Comparison of ENCODE assay signal across 21 mouse cellular contexts in the genomic region with DNA sequence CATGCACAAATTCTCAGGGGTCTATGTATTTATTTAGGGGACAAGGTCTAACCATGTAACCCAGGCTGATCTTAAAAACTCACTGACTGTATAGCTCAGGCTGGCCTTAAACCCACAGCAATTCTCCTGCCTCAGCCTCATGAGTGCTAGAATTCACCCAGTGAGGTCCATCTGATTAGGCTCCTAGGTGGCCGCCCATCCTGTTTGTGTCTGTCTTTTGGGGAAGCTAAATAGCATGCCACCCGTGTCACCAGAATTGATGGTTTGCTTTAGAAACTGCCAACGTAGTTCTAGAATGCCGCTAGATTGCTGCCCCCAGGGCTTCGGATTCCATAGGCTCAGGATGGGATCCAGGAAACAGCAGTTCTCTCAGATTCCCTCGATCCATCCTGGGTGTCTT. TPM values are rescaled to one million over a fixed set of nuclear protein-coding genes. Genes with fewer than 3 reads are reported as not detected.
DNase-seq lines count a peak whose midpoint lies in the region; ATAC-seq and TF ChIP-seq lines count a peak whose summit lies in the region.
"Had no signal": no experiment of that assay in that cellular context is flagged by ENCODE, and none has a peak within 500 bp of the region (broad histone marks: within the 10 kb centered on the region; RNA-seq: fewer than 3 reads in every experiment).

No protein-coding gene starts in this region.

- no peak for TF ChIP-seq CTCF in layer of hippocampus, adult 2 months (conservative IDR thresholded peaks at IDR 0.05)

- ATAC-seq in heart, embryonic 13.5 days (ENCODE audit: extremely low read depth, insufficient number of reproducible peaks, low FRiP score, low TSS enrichment): no peak
- ATAC-seq in neural tube, embryonic 13.5 days (ENCODE audit: low read depth): no peak
- ATAC-seq in neural tube, embryonic 15.5 days (ENCODE audit: low FRiP score): no peak
- ATAC-seq: forebrain, embryonic 15.5 days had no signal

- no peaks in the 10 kb centered on the region for H3K36me3 ChIP-seq in heart, embryonic 13.5 days
- H3K36me3 ChIP-seq in neural tube, embryonic 13.5 days: no peaks in the 10 kb centered on the region
- no peaks in the 10 kb centered on the region for H3K36me3 ChIP-seq in neural tube, embryonic 15.5 days
- H3K36me3 ChIP-seq: forebrain, embryonic 15.5 days; hindbrain, embryonic 13.5 days; limb, embryonic 12.5 days had no signal

- DNase-seq in heart, postnatal 36 days: no peak
- no peak for DNase-seq in layer of hippocampus, adult 2 months (ENCODE audit: low spot score in 2 of 2)
- DNase-seq in layer of hippocampus, postnatal 10 days (ENCODE audit: low spot score in 2 of 2): no peak
- no peak for DNase-seq in neural tube, embryonic 10.5 days (ENCODE audit: extremely low spot score, low spot score)
- no peak for DNase-seq in left cerebral cortex, postnatal 14 days (ENCODE audit: low spot score in 2 of 2)
- DNase-seq: adrenal gland, postnatal 25 days; kidney, postnatal 10 days; right cerebral cortex, adult 18-20 months; spleen, adult 18-20 months; thymus, postnatal 4 days had no signal

- peaks cover 61% of the 10 kb centered on the region for H3K27me3 ChIP-seq in heart, embryonic 13.5 days (replicated peaks)
- peaks cover 52% of the 10 kb centered on the region for H3K27me3 ChIP-seq in neural tube, embryonic 13.5 days
- H3K27me3 ChIP-seq in neural tube, embryonic 15.5 days (replicated peaks): peaks cover 37% of the 10 kb centered on the region

- H3K4me2 ChIP-seq in heart, embryonic 13.5 days: peak overlapping the region; percentile 59
- peak overlapping the region; percentile 27; the same call in 1 of the 2 replicates for H3K4me2 ChIP-seq in neural tube, embryonic 13.5 days
- H3K4me2 ChIP-seq in neural tube, embryonic 15.5 days: 0 out of 2 replicates have a peak overlapping the region, but pooled peaks have one; percentile 13
- H3K4me2 ChIP-seq: forebrain, embryonic 15.5 days; limb, embryonic 12.5 days had no signal

- peak overlapping the region; percentile 73; the same call in 1 of the 2 replicates for H3K9ac ChIP-seq in heart, embryonic 13.5 days
- H3K9ac ChIP-seq in neural tube, embryonic 13.5 days: no peak overlapping the region
- no peak overlapping the region for H3K9ac ChIP-seq in neural tube, embryonic 15.5 days (replicated peaks)
- H3K9ac ChIP-seq: forebrain, embryonic 15.5 days; hindbrain, embryonic 13.5 days; limb, embryonic 12.5 days had no signal

- H3K27ac ChIP-seq in heart, embryonic 13.5 days (replicated peaks): peak overlapping the region; percentile 79; the same call in 1 of the 2 replicates
- H3K27ac ChIP-seq in layer of hippocampus, adult 2 months: peak overlapping the region; percentile 39; the same call in 1 of the 2 replicates
- H3K27ac ChIP-seq in neural tube, embryonic 13.5 days (replicated peaks): no peak overlapping the region
- H3K27ac ChIP-seq in neural tube, embryonic 15.5 days (replicated peaks): no peak overlapping the region
- H3K27ac ChIP-seq: forebrain, embryonic 15.5 days had no signal

- peaks cover 24% of the 10 kb centered on the region for H3K4me1 ChIP-seq in heart, embryonic 13.5 days
- peaks cover 6% of the 10 kb centered on the region for H3K4me1 ChIP-seq in neural tube, embryonic 13.5 days (replicated peaks)
- H3K4me1 ChIP-seq in neural tube, embryonic 15.5 days: peaks cover 23% of the 10 kb centered on the region

- no peaks in the 10 kb centered on the region for H3K9me3 ChIP-seq in heart, embryonic 13.5 days
- H3K9me3 ChIP-seq in neural tube, embryonic 13.5 days: no peaks in the 10 kb centered on the region
- no peaks in the 10 kb centered on the region for H3K9me3 ChIP-seq in neural tube, embryonic 15.5 days (replicated peaks)
- H3K9me3 ChIP-seq: forebrain, embryonic 15.5 days; hindbrain, embryonic 13.5 days; limb, embryonic 12.5 days had no signal

- WGBS in heart, embryonic 13.5 days: 45% methylated on average over 6 of the region's 6 CpGs
- WGBS in neural tube, embryonic 13.5 days: 33% methylated on average over 6 of the region's 6 CpGs
- WGBS in neural tube, embryonic 15.5 days: 26% methylated on average over 6 of the region's 6 CpGs

- peak overlapping the region; percentile 44 for H3K4me3 ChIP-seq in heart, embryonic 13.5 days
- peak overlapping the region; percentile 27 for H3K4me3 ChIP-seq in layer of hippocampus, adult 2 months
- H3K4me3 ChIP-seq in neural tube, embryonic 13.5 days: no peak overlapping the region
- H3K4me3 ChIP-seq in neural tube, embryonic 15.5 days (replicated peaks): no peak overlapping the region
- H3K4me3 ChIP-seq: forebrain, embryonic 15.5 days; hindbrain, embryonic 13.5 days; limb, embryonic 12.5 days had no signal

- intact Hi-C loops in heart, postnatal 36 days (cut with DNase I): no loop called here
- intact Hi-C loops in left cerebral cortex, postnatal 14 days (cut with DNase I): no loop called here

RNA-seq across cellular contexts. Expression of a gene that starts 1.2 kb away (rescaled TPM):
- 4.6 and 5.3 TPM in 2 replicates for polyA plus RNA-seq in heart, embryonic 13.5 days (2015; fragmentation: Nextera tagmentation; extraction: Ambion mirVana)
- 10 to 100 TPM; 16.0 to 23.1 TPM for total RNA-seq in heart, postnatal 36 days (2021)
- total RNA-seq in layer of hippocampus, adult 2 months (2021): 1 to 10 TPM; 4.9 to 6.6 TPM
- 1 to 10 TPM; 6.8 to 9.8 TPM for total RNA-seq in layer of hippocampus, postnatal 10 days (2021)
- 2.4 and 3.4 TPM in 2 replicates for polyA plus RNA-seq in neural tube, embryonic 13.5 days (2015; fragmentation: Nextera tagmentation; extraction: Ambion mirVana)
- polyA plus RNA-seq in neural tube, embryonic 15.5 days (2015; fragmentation: Nextera tagmentation; extraction: Ambion mirVana): 1.3 and 1.4 TPM in 2 replicates
- 1 to 10 TPM; 6.8 to 6.9 TPM for total RNA-seq in left cerebral cortex, postnatal 14 days (2021)
- total RNA-seq: common myeloid progenitor, adult 5-6 weeks; MEL; neutrophil, adult 5-6 weeks had no signal

RNA-seq across cellular contexts. Expression of a gene that starts 35.3 kb away (rescaled TPM):
- polyA plus RNA-seq in heart, embryonic 13.5 days (2015; fragmentation: Nextera tagmentation; extraction: Ambion mirVana): not detected in 2 replicates
- total RNA-seq in heart, postnatal 36 days (2021): not detected
- total RNA-seq in layer of hippocampus, adult 2 months (2021): 1 to 10 TPM; 2.0 TPM
- 1 to 10 TPM; 5.7 to 6.3 TPM for total RNA-seq in layer of hippocampus, postnatal 10 days (2021)
- 1.5 and 2.3 TPM in 2 replicates for polyA plus RNA-seq in neural tube, embryonic 13.5 days (2015; fragmentation: Nextera tagmentation; extraction: Ambion mirVana)
- 1.7 and 2.0 TPM in 2 replicates for polyA plus RNA-seq in neural tube, embryonic 15.5 days (2015; fragmentation: Nextera tagmentation; extraction: Ambion mirVana)
- total RNA-seq in left cerebral cortex, postnatal 14 days (2021): 1 to 10 TPM; 7.4 to 8.5 TPM
- total RNA-seq: common myeloid progenitor, adult 5-6 weeks; gastrocnemius, adult 18-20 months; megakaryocyte, adult 5-6 weeks; MEL; neutrophil, adult 5-6 weeks had no signal
- polyA plus RNA-seq: limb, embryonic 12.5 days had no signal

RNA-seq across cellular contexts. Expression of a gene that starts 41.3 kb away (rescaled TPM):
- 1.8 and 2.2 TPM in 2 replicates for polyA plus RNA-seq in heart, embryonic 13.5 days (2015; fragmentation: Nextera tagmentation; extraction: Ambion mirVana)
- 1 to 10 TPM; 1.7 to 1.9 TPM for total RNA-seq in heart, postnatal 36 days (2021)
- 1 to 10 TPM; 1.9 to 2.2 TPM for total RNA-seq in layer of hippocampus, adult 2 months (2021)
- 1 to 10 TPM; 2.6 to 3.2 TPM for total RNA-seq in layer of hippocampus, postnatal 10 days (2021)
- 2.3 and 3.1 TPM in 2 replicates for polyA plus RNA-seq in neural tube, embryonic 13.5 days (2015; fragmentation: Nextera tagmentation; extraction: Ambion mirVana)
- polyA plus RNA-seq in neural tube, embryonic 15.5 days (2015; fragmentation: Nextera tagmentation; extraction: Ambion mirVana): 3.2 and 4.0 TPM in 2 replicates
- total RNA-seq in left cerebral cortex, postnatal 14 days (2021): 1 to 10 TPM; 1.7 to 2.9 TPM
- total RNA-seq: MEL had no signal

RNA-seq across cellular contexts. Expression of a gene that starts 51.8 kb away (rescaled TPM):
- 101 and 111 TPM in 2 replicates for polyA plus RNA-seq in heart, embryonic 13.5 days (2015; fragmentation: Nextera tagmentation; extraction: Ambion mirVana)
- 100 to 1,000 TPM; 120 to 130 TPM for total RNA-seq in heart, postnatal 36 days (2021)
- 10 to 100 TPM; 37.0 to 41.7 TPM for total RNA-seq in layer of hippocampus, adult 2 months (2021)
- total RNA-seq in layer of hippocampus, postnatal 10 days (2021): 10 to 100 TPM; 42.9 to 57.5 TPM
- polyA plus RNA-seq in neural tube, embryonic 13.5 days (2015; fragmentation: Nextera tagmentation; extraction: Ambion mirVana): 192 and 206 TPM in 2 replicates
- polyA plus RNA-seq in neural tube, embryonic 15.5 days (2015; fragmentation: Nextera tagmentation; extraction: Ambion mirVana): 240 and 256 TPM in 2 replicates
- 10 to 100 TPM; 52.5 to 53.3 TPM for total RNA-seq in left cerebral cortex, postnatal 14 days (2021)

Comparison
In these comparisons a context has a peak if more than half of its experiments do, and no peak if none do; other contexts are left out.
1. H3K27ac ChIP-seq: peak in heart, embryonic 13.5 days (single experiment) and layer of hippocampus, adult 2 months (single experiment); none in neural tube, embryonic 13.5 days (single experiment) and neural tube, embryonic 15.5 days (single experiment).
2. H3K4me3 ChIP-seq: peak in heart, embryonic 13.5 days (single experiment) and layer of hippocampus, adult 2 months (single experiment); none in neural tube, embryonic 13.5 days (single experiment) and neural tube, embryonic 15.5 days (single experiment).
3. Peak in every context shown above with its lines, with median percentiles within 50 percentile points of each other: H3K4me2 ChIP-seq.